Mouse (Mus musculus): ENCODE measurements around the gene Ptn. TPM values are rescaled to one million over a fixed set of nuclear protein-coding genes. Genes with fewer than 3 reads are reported as not detected.

The Ptn gene
- polyA plus RNA-seq (2014; fragmentation: Illumina TruSeq; extraction: RNeasy Lipid Tissue Mini Kit (QIAGEN cat#74804); ENCODE audit: low read depth, low replicate concordance) = 214 TPM

GRCm38 (mm10) chr6:36809747-36810285, at the start of gene Ptn:
TSS of gene Ptn (minus strand) at chr6:36810220.

